18 mouse cellular contexts compared by ENCODE assay signal in the genomic region with DNA sequence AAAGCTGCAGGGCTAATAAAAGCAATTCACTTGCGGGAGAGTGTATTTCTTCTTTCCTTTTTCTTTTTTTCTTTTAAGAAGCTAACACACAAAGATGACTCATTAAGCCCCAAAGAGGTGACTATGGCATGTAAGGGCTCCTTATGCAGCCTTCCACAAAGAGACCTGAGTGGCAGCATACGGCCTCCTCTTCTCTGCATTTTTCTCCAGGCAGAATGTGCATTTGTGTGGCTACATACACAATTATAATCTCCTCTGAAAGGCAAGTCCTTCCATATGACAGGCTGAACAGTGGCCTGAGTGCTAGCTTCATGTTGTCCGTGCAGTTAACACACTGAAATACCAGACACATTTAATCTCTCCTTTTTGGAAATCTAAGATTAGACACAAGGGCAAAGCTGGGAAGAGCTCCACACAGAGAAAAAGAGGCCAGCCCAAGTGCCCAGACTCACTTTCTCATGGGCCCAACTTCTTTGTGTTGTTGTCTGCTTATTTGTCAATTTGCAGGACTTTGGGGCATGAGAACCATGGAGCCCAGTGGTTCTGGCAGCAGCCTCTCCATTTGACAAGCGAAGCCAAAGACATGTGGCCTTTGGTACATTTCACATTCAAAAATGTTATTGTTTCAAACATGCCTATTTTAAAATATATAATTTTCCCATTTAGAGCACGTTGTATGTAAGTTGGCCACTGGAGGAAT. TPM values are rescaled to one million over a fixed set of nuclear protein-coding genes. Genes with fewer than 3 reads are reported as not detected.
A peak's percentile ranks its signal among the peaks of the same experiment; 100 is the strongest.
DNase-seq lines count a peak whose midpoint lies in the region; ATAC-seq and TF ChIP-seq lines count a peak whose summit lies in the region.
"Had no signal": no experiment of that assay in that cellular context is flagged by ENCODE, and none has a peak within 500 bp of the region (broad histone marks: within the 10 kb centered on the region; RNA-seq: fewer than 3 reads in every experiment).

No protein-coding gene starts in this region.

- no peaks in the 10 kb centered on the region for H3K27me3 ChIP-seq in heart, embryonic 14.5 days (ENCODE audit: control insufficient read depth, insufficient read depth, low read length)
- H3K27me3 ChIP-seq in lung, postnatal 0 days (replicated peaks; ENCODE audit: insufficient read depth, low read length), result no peaks in the 10 kb centered on the region
- H3K27me3 ChIP-seq in forebrain, embryonic 13.5 days, result no peaks in the 10 kb centered on the region
- H3K27me3 ChIP-seq: embryonic facial prominence, embryonic 15.5 days; hindbrain, embryonic 12.5 days; liver, embryonic 15.5 days had no signal

- H3K4me2 ChIP-seq in heart, embryonic 14.5 days (ENCODE audit: low read length), result no peak overlapping the region; the same call in 1 of the 2 replicates
- no peak overlapping the region for H3K4me2 ChIP-seq in lung, postnatal 0 days (replicated peaks; ENCODE audit: low read depth, low read length)
- H3K4me2 ChIP-seq in forebrain, embryonic 13.5 days, result peak overlapping the region; percentile 20; the same call in 1 of the 2 replicates
- H3K4me2 ChIP-seq: embryonic facial prominence, embryonic 15.5 days; hindbrain, embryonic 12.5 days; liver, embryonic 15.5 days had no signal

- H3K9me3 ChIP-seq in heart, embryonic 14.5 days (ENCODE audit: control insufficient read depth, low read length), result no peaks in the 10 kb centered on the region
- H3K9me3 ChIP-seq in lung, postnatal 0 days (ENCODE audit: low read length), result no peaks in the 10 kb centered on the region
- H3K9me3 ChIP-seq in forebrain, embryonic 13.5 days (replicated peaks), result no peaks in the 10 kb centered on the region
- H3K9me3 ChIP-seq: embryonic facial prominence, embryonic 15.5 days; hindbrain, embryonic 12.5 days; liver, embryonic 15.5 days had no signal

- intact Hi-C loops in heart, postnatal 14 days (cut with DNase I), result no loop called here

- H3K4me1 ChIP-seq in heart, embryonic 14.5 days (ENCODE audit: control insufficient read depth in 2 of 2, insufficient read depth in 2 of 2, low read length in 2 of 2), result peaks cover 0 to 15% of the 10 kb centered on the region in 2 experiments
- H3K4me1 ChIP-seq in lung, postnatal 0 days (ENCODE audit: insufficient read depth, low read depth, low read length), result peaks cover 17% of the 10 kb centered on the region; the same call in 1 of the 2 replicates
- H3K4me1 ChIP-seq in forebrain, embryonic 13.5 days, result peaks cover 38% of the 10 kb centered on the region
- H3K4me1 ChIP-seq: hindbrain, embryonic 12.5 days; liver, embryonic 15.5 days had no signal

- no peaks in the 10 kb centered on the region for H3K36me3 ChIP-seq in heart, embryonic 14.5 days (ENCODE audit: control insufficient read depth, insufficient read depth, low read length)
- no peaks in the 10 kb centered on the region for H3K36me3 ChIP-seq in lung, postnatal 0 days (ENCODE audit: insufficient read depth, low read length)
- peaks cover 5% of the 10 kb centered on the region; the same call in 1 of the 2 replicates for H3K36me3 ChIP-seq in forebrain, embryonic 13.5 days (ENCODE audit: poor library complexity, severe bottlenecking)
- H3K36me3 ChIP-seq: embryonic facial prominence, embryonic 15.5 days; liver, embryonic 15.5 days had no signal

- WGBS in heart, embryonic 14.5 days, result 60% methylated on average over 5 of the region's 5 CpGs
- 61% methylated on average over 5 of the region's 5 CpGs for WGBS in lung, postnatal 0 days
- 26% methylated on average over 5 of the region's 5 CpGs for WGBS in forebrain, embryonic 13.5 days

- H3K9ac ChIP-seq in heart, embryonic 14.5 days (ENCODE audit: low read length), result peak overlapping the region; percentile 1; the same call in 1 of the 2 replicates
- no peak overlapping the region for H3K9ac ChIP-seq in lung, postnatal 0 days (replicated peaks; ENCODE audit: low read depth)
- no peak overlapping the region for H3K9ac ChIP-seq in forebrain, embryonic 13.5 days
- H3K9ac ChIP-seq: embryonic facial prominence, embryonic 15.5 days; hindbrain, embryonic 12.5 days; liver, embryonic 15.5 days had no signal

- DNase-seq in heart, postnatal 14 days, result no peak
- peak; percentile 60 for DNase-seq in lung, postnatal 0 days (ENCODE audit: low spot score)
- DNase-seq in lung, postnatal 4 days, result no peak
- peak; percentile 67 for DNase-seq in brain, embryonic 14.5 days (ENCODE audit: low read depth)
- DNase-seq in cerebellum, postnatal 4 days (ENCODE audit: low spot score in 2 of 2), result no peak
- DNase-seq: adrenal gland, postnatal 36 days; cerebellum, postnatal 10 days; embryo, embryonic 11 days; gastrocnemius, postnatal 25 days; kidney, adult 8-10 months; kidney, postnatal 4 days; thymus, postnatal 4 days had no signal

- ATAC-seq in heart, embryonic 14.5 days (ENCODE audit: insufficient number of reproducible peaks, insufficient read depth, low FRiP score, low read depth), result no peak
- no peak for ATAC-seq in lung, postnatal 0 days
- ATAC-seq in forebrain, embryonic 13.5 days, result peak; percentile 21; the same call in 1 of the 2 replicates
- ATAC-seq: inflammation-experienced regulatory T-cells, adult 6 months had no signal

- TF ChIP-seq CTCF in lung, postnatal 0 days (IDR thresholded peaks at IDR 0.05), result no peak
- no peak for TF ChIP-seq CTCF in brain, embryonic 14.5 days (IDR thresholded peaks at IDR 0.05; ENCODE audit: borderline replicate concordance, extremely low read depth, insufficient read depth, insufficient read length)

- no peak overlapping the region for H3K4me3 ChIP-seq in heart, embryonic 14.5 days (ENCODE audit: control insufficient read depth in 1 of 2, insufficient read depth in 1 of 2, low read depth in 1 of 2, low read length in 2 of 2)
- H3K4me3 ChIP-seq in lung, postnatal 0 days (ENCODE audit: low read depth, low read length), result no peak overlapping the region
- no peak overlapping the region for H3K4me3 ChIP-seq in forebrain, embryonic 13.5 days
- H3K4me3 ChIP-seq: embryonic facial prominence, embryonic 15.5 days; hindbrain, embryonic 12.5 days; liver, embryonic 15.5 days had no signal

- peak overlapping the region; percentile 68 to 70 for H3K27ac ChIP-seq in heart, embryonic 14.5 days (replicated peaks in 1 of 2; ENCODE audit: control insufficient read depth in 1 of 2, insufficient read depth in 1 of 2, low read depth in 2 of 2, low read length in 2 of 2)
- H3K27ac ChIP-seq in lung, postnatal 0 days (ENCODE audit: low read length), result peak overlapping the region; percentile 47
- peak overlapping the region; percentile 61 for H3K27ac ChIP-seq in forebrain, embryonic 13.5 days
- H3K27ac ChIP-seq: embryonic facial prominence, embryonic 15.5 days; hindbrain, embryonic 12.5 days; liver, embryonic 15.5 days had no signal

- TF ChIP-seq EP300 in lung, postnatal 0 days (IDR thresholded peaks at IDR 0.05), result no peak

- TF ChIP-seq POLR2A in brain, embryonic 14.5 days (IDR thresholded peaks at IDR 0.05; ENCODE audit: borderline replicate concordance, extremely low read depth, insufficient read depth, insufficient read length, poor library complexity, severe bottlenecking), result no peak

RNA-seq across cellular contexts. Expression of a gene that starts 7.2 kb away (rescaled TPM):
- polyA plus RNA-seq in heart, embryonic 14.5 days (2014; fragmentation: Nextera tagmentation; extraction: Ambion mirVana), result 42.1 and 46.3 TPM in 2 replicates
- 10 to 100 TPM; 10.5 to 12.0 TPM for total RNA-seq in heart, postnatal 14 days (2021)
- 27.0 and 38.9 TPM in 2 replicates for polyA plus RNA-seq in lung, postnatal 0 days (2015; fragmentation: Nextera tagmentation; extraction: Ambion mirVana)
- 82.7 and 86.3 TPM in 2 replicates for polyA plus RNA-seq in brain, embryonic 14.5 days (2012; rRNA removed)
- 137 and 149 TPM in 2 replicates for polyA plus RNA-seq in forebrain, embryonic 13.5 days (2015; fragmentation: Nextera tagmentation; extraction: Ambion mirVana)

RNA-seq across cellular contexts. Expression of a gene that starts 20.0 kb away (rescaled TPM):
- polyA plus RNA-seq in heart, embryonic 14.5 days (2014; fragmentation: Nextera tagmentation; extraction: Ambion mirVana), result 3.5 and 3.8 TPM in 2 replicates
- 10 to 100 TPM; 11.1 to 13.3 TPM for total RNA-seq in heart, postnatal 14 days (2021)
- 18.9 TPM in 2 replicates for polyA plus RNA-seq in lung, postnatal 0 days (2015; fragmentation: Nextera tagmentation; extraction: Ambion mirVana)
- polyA plus RNA-seq in brain, embryonic 14.5 days (2012; rRNA removed), result 9.0 and 12.4 TPM in 2 replicates
- polyA plus RNA-seq in forebrain, embryonic 13.5 days (2015; fragmentation: Nextera tagmentation; extraction: Ambion mirVana), result 10.3 and 11.3 TPM in 2 replicates

Comparison
In these comparisons a context has a peak if more than half of its experiments do, and no peak if none do; other contexts are left out.
1. DNase-seq: peak in lung, postnatal 0 days (single experiment) and brain, embryonic 14.5 days (single experiment); none in heart, postnatal 14 days (0 of 2), lung, postnatal 4 days (0 of 2) and cerebellum, postnatal 4 days (0 of 2).
2. Peak in every context shown above with its lines, with median percentiles within 50 percentile points of each other: H3K27ac ChIP-seq.